Comparison of ENCODE assay signal across 23 mouse cellular contexts in the genomic region with DNA sequence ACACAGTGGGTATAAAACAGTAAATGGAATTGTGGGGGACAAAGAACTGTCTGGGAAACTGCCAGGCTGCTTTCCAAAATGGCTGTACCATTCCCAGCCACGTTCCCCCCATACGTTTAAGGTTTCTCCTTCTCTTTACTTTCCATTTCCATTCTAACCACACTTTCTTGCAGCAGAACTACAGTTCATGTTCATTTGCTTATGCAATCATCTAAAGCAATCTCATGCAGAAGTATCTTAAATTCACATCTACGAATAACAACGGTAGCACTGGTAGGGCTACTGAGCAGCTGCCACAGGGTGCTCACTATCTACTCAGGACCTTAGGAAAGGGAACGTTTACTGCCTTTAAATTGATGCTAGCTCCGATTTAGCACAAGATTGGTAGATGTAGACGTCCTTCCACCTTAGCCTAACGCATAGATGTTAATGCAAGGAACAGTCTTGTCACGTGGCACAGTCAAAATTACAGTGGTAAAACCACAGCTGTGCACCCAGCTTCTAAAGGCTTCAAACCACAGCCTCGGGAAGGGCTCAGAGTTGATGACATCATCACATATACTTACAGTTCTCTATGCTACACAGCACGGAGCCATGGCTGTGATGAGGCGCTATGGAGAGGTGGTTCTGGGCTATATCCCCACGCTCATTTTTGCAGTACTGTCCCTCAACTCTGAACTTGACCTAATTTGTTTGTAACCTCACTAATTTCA. TPM values are rescaled to one million over a fixed set of nuclear protein-coding genes. Genes with fewer than 3 reads are reported as not detected.
DNase-seq lines count a peak whose midpoint lies in the region; ATAC-seq and TF ChIP-seq lines count a peak whose summit lies in the region.
"Had no signal": no experiment of that assay in that cellular context is flagged by ENCODE, and none has a peak within 500 bp of the region (broad histone marks: within the 10 kb centered on the region; RNA-seq: fewer than 3 reads in every experiment).

No protein-coding gene starts in this region.

- H3K4me1 ChIP-seq in liver, embryonic 12.5 days = no peaks in the 10 kb centered on the region
- H3K4me1 ChIP-seq in liver, postnatal 0 days (ENCODE audit: insufficient read depth) = peaks cover 6% of the 10 kb centered on the region; the same call in 1 of the 2 replicates
- no peaks in the 10 kb centered on the region for H3K4me1 ChIP-seq in intestine, embryonic 15.5 days (replicated peaks)
- H3K4me1 ChIP-seq: megakaryocyte, embryonic 14.5 days had no signal

- no peak overlapping the region for H3K9ac ChIP-seq in liver, embryonic 12.5 days
- no peak overlapping the region for H3K9ac ChIP-seq in liver, postnatal 0 days (replicated peaks)
- no peak overlapping the region for H3K9ac ChIP-seq in intestine, embryonic 15.5 days
- H3K9ac ChIP-seq: limb, embryonic 13.5 days had no signal

- no peaks in the 10 kb centered on the region for H3K9me3 ChIP-seq in liver, embryonic 12.5 days (replicated peaks)
- no peaks in the 10 kb centered on the region for H3K9me3 ChIP-seq in liver, postnatal 0 days (ENCODE audit: low read length)
- H3K9me3 ChIP-seq in intestine, embryonic 15.5 days = no peaks in the 10 kb centered on the region
- H3K9me3 ChIP-seq: forebrain, embryonic 10.5 days; heart, embryonic 10.5 days; hindbrain, embryonic 10.5 days; limb, embryonic 13.5 days had no signal

- H3K79me3 ChIP-seq in C2C12 (ENCODE audit: low read depth) = no peaks in the 10 kb centered on the region

- no peaks in the 10 kb centered on the region for H3K27me3 ChIP-seq in liver, embryonic 12.5 days (replicated peaks)
- H3K27me3 ChIP-seq in C2C12 (ENCODE audit: control insufficient read depth, insufficient read depth, insufficient read length) = no peaks in the 10 kb centered on the region
- H3K27me3 ChIP-seq in liver, postnatal 0 days (ENCODE audit: insufficient read depth, low read length) = no peaks in the 10 kb centered on the region
- H3K27me3 ChIP-seq in intestine, embryonic 15.5 days (replicated peaks) = no peaks in the 10 kb centered on the region
- H3K27me3 ChIP-seq: CH12.LX; limb, embryonic 13.5 days; megakaryocyte, embryonic 14.5 days; Patski had no signal

- H3K4me3 ChIP-seq in liver, embryonic 12.5 days = no peak overlapping the region
- no peak overlapping the region for H3K4me3 ChIP-seq in C2C12 (ENCODE audit: insufficient read depth, poor library complexity, severe bottlenecking)
- H3K4me3 ChIP-seq in liver, postnatal 0 days (ENCODE audit: low read depth, low read length) = no peak overlapping the region
- H3K4me3 ChIP-seq in intestine, embryonic 15.5 days (replicated peaks) = no peak overlapping the region
- H3K4me3 ChIP-seq: forebrain, embryonic 10.5 days; heart, embryonic 10.5 days; hindbrain, embryonic 10.5 days; limb, embryonic 13.5 days; megakaryocyte, embryonic 14.5 days had no signal

- ATAC-seq in liver, embryonic 12.5 days = peak; percentile 46; the same call in 1 of the 2 replicates
- peak; percentile 66 for ATAC-seq in liver, postnatal 0 days
- ATAC-seq in intestine, embryonic 15.5 days = no peak
- ATAC-seq: Patski had no signal

- H3K4me2 ChIP-seq in liver, embryonic 12.5 days = no peak overlapping the region
- H3K4me2 ChIP-seq in liver, postnatal 0 days (ENCODE audit: low read depth, low read length) = peak overlapping the region; percentile 22; the same call in 1 of the 2 replicates
- H3K4me2 ChIP-seq in intestine, embryonic 15.5 days (replicated peaks) = no peak overlapping the region
- H3K4me2 ChIP-seq: limb, embryonic 13.5 days had no signal

- no peak for TF ChIP-seq EP300 in liver, postnatal 0 days (IDR thresholded peaks at IDR 0.05; ENCODE audit: low read depth)

- TF ChIP-seq CTCF in C2C12 (IDR thresholded peaks at IDR 0.05; ENCODE audit: control insufficient read depth, insufficient read depth, insufficient read length) = no peak
- TF ChIP-seq CTCF in liver, postnatal 0 days (IDR thresholded peaks at IDR 0.05; ENCODE audit: low read depth) = no peak

- no peak for DNase-seq in liver
- peak; percentile 23 for DNase-seq in brain, adult 2 months (ENCODE audit: low read depth, low spot score)
- DNase-seq in liver, postnatal 0 days = no peak
- DNase-seq in cerebellum, postnatal 36 days = no peak
- DNase-seq in gastrocnemius, postnatal 36 days = no peak
- DNase-seq: adrenal gland, adult 8-10 months; cerebellum, adult 11 months; kidney, adult 11 months; kidney, postnatal 25 days; layer of hippocampus, postnatal 36 days had no signal

- no peak overlapping the region for H3K27ac ChIP-seq in liver, embryonic 12.5 days
- H3K27ac ChIP-seq in liver, postnatal 0 days (ENCODE audit: low read depth) = peak overlapping the region; percentile 44; the same call in 1 of the 2 replicates
- no peak overlapping the region for H3K27ac ChIP-seq in intestine, embryonic 15.5 days
- H3K27ac ChIP-seq: forebrain, embryonic 10.5 days; heart, embryonic 10.5 days; hindbrain, embryonic 10.5 days; limb, embryonic 13.5 days had no signal

- 67% methylated on average over 13 of the region's 13 CpGs for WGBS in liver, embryonic 12.5 days (ENCODE audit: insufficient replicate concordance)
- 54% methylated on average over 13 of the region's 13 CpGs for WGBS in liver, postnatal 0 days (ENCODE audit: insufficient replicate concordance)
- 82% methylated on average over 13 of the region's 13 CpGs for WGBS in intestine, embryonic 15.5 days

- no peaks in the 10 kb centered on the region for H3K79me2 ChIP-seq in C2C12 (ENCODE audit: control insufficient read depth, insufficient read depth)

- H3K36me3 ChIP-seq in liver, embryonic 12.5 days = no peaks in the 10 kb centered on the region
- H3K36me3 ChIP-seq in C2C12 (ENCODE audit: control insufficient read depth, insufficient read depth) = no peaks in the 10 kb centered on the region
- H3K36me3 ChIP-seq in liver, postnatal 0 days (replicated peaks; ENCODE audit: insufficient read depth, low read length) = peaks cover 8% of the 10 kb centered on the region
- no peaks in the 10 kb centered on the region for H3K36me3 ChIP-seq in intestine, embryonic 15.5 days
- H3K36me3 ChIP-seq: heart, embryonic 10.5 days; limb, embryonic 13.5 days had no signal

- intact Hi-C loops in gastrocnemius, postnatal 36 days (cut with DNase I) = no loop called here

- H3ac ChIP-seq in C2C12 (ENCODE audit: control insufficient read depth, insufficient read length, low read depth) = no peak overlapping the region

TF ChIP-seq in C2C12, 6 proteins besides CTCF, POLR2A, EP300 and RAD21:
- no peak for TF ChIP-seq MYOG (IDR thresholded peaks at IDR 0.05; ENCODE audit: control insufficient read depth, extremely low read depth, insufficient read length)
- TF ChIP-seq USF1 (IDR thresholded peaks at IDR 0.05; ENCODE audit: low read depth) = peak; percentile 85
- TF ChIP-seq MYOD1 (IDR thresholded peaks at IDR 0.05; ENCODE audit: control insufficient read depth, insufficient read length, low read depth) = peak; percentile 16
- peak; percentile 33 for TF ChIP-seq MAX (IDR thresholded peaks at IDR 0.05)
- no peak for TF ChIP-seq FOSL1 (IDR thresholded peaks at IDR 0.05; ENCODE audit: insufficient read depth, low read length, poor library complexity, severe bottlenecking)
- no peak for TF ChIP-seq CEBPB (IDR thresholded peaks at IDR 0.05; ENCODE audit: low read depth)

RNA-seq across cellular contexts. Expression of a gene that starts 23.6 kb away (rescaled TPM):
- 1.7 and 1.9 TPM in 2 replicates for polyA plus RNA-seq in liver, embryonic 12.5 days (2016; fragmentation: Nextera tagmentation; extraction: Ambion mirVana)
- 0.32 TPM for polyA plus RNA-seq in C2C12 (2012; fragmentation: generic; extraction: Trizol)
- 49.7 and 55.2 TPM in 2 replicates for polyA plus RNA-seq in liver, postnatal 0 days (2015; fragmentation: Nextera tagmentation; extraction: Ambion mirVana)
- 1.8 and 2.0 TPM in 2 replicates for polyA plus RNA-seq in intestine, embryonic 15.5 days (2015; fragmentation: Nextera tagmentation; extraction: Ambion mirVana)
- 10 to 100 TPM; 20.0 to 20.4 TPM for total RNA-seq in gastrocnemius, postnatal 36 days (2021)
- total RNA-seq: CH12.LX had no signal

RNA-seq across cellular contexts. Expression of a gene that starts 31.3 kb away (rescaled TPM):
- polyA plus RNA-seq in liver, embryonic 12.5 days (2016; fragmentation: Nextera tagmentation; extraction: Ambion mirVana) = not detected in 2 replicates
- not detected for polyA plus RNA-seq in C2C12 (2012; fragmentation: generic; extraction: Trizol)
- 0.07 TPM in 1 of 2 replicates, not detected in the other for polyA plus RNA-seq in liver, postnatal 0 days (2015; fragmentation: Nextera tagmentation; extraction: Ambion mirVana)
- not detected in 2 replicates for polyA plus RNA-seq in intestine, embryonic 15.5 days (2015; fragmentation: Nextera tagmentation; extraction: Ambion mirVana)
- total RNA-seq in gastrocnemius, postnatal 36 days (2021) = not detected
- total RNA-seq: adrenal gland, adult 8-10 months; CH12.LX; gastrocnemius, adult 18-20 months had no signal
- polyA plus RNA-seq: forebrain, embryonic 10.5 days; hindbrain, embryonic 10.5 days; limb, embryonic 13.5 days; neural tube, embryonic 11.5 days; Patski; spleen, adult 2 months had no signal

Comparison
In these comparisons a context has a peak if more than half of its experiments do, and no peak if none do; other contexts are left out.
1. RNA of a gene that starts 23.6 kb away (polyA plus RNA-seq): 49.7 to 55.2 TPM in liver, postnatal 0 days; 1.7 to 1.9 TPM in liver, embryonic 12.5 days, 1.8 to 2.0 TPM in intestine, embryonic 15.5 days and 0.32 TPM in C2C12 (single experiment); every median in the first group is over 10 times any median in the second.